Mouse (Mus musculus) neural tube, embryonic 12.5 days (tissue): ENCODE data around the gene Astl. TPM values are rescaled to one million over a fixed set of nuclear protein-coding genes. Genes with fewer than 3 reads are reported as not detected.

ENCODE experiments used
- ATAC-seq: fragments of 200-750 bp; cut with Nextera tagmentation; 2 replicates; pipeline ENCODE4 v1.8.0; 2017; ENCODE audit warnings: low read depth, mild to moderate bottlenecking, moderate TSS enrichment, moderate library complexity; ENCODE audit not compliant: low FRiP score
- H3K27ac ChIP-seq: fragments of 300-500 bp; sonication (generic); 2 replicates; pipeline ENCODE4 v1.5.1; 2016
- H3K27me3 ChIP-seq: fragments of 300-500 bp; sonication (generic); replicated peaks from 2 replicates; pipeline ENCODE4 v1.6.1; 2016; ENCODE audit warnings: mild to moderate bottlenecking
- H3K36me3 ChIP-seq: fragments of 300-500 bp; sonication (generic); 2 replicates; pipeline ENCODE4 v1.6.1; 2016; ENCODE audit warnings: mild to moderate bottlenecking
- H3K4me1 ChIP-seq: fragments of 300-500 bp; sonication (generic); 2 replicates; pipeline ENCODE4 v1.6.1; 2016
- H3K4me2 ChIP-seq: fragments of 300-500 bp; sonication (generic); replicated peaks from 2 replicates; pipeline ENCODE4 v1.6.1; 2016; ENCODE audit warnings: mild to moderate bottlenecking
- H3K4me3 ChIP-seq: fragments of 300-500 bp; sonication (generic); 2 replicates; pipeline ENCODE4 v1.5.1; 2016
- H3K9ac ChIP-seq: fragments of 300-500 bp; sonication (generic); 2 replicates; pipeline ENCODE4 v1.6.1; 2016; ENCODE audit warnings: mild to moderate bottlenecking
- H3K9me3 ChIP-seq: fragments of 300-500 bp; sonication (generic); 2 replicates; pipeline ENCODE4 v1.6.1; 2016; ENCODE audit warnings: mild to moderate bottlenecking
- WGBS: fragments of 180-500 bp; shearing (Covaris S2); methylation state at CpG from one replicate; pipeline ENCODE4 v1.1.7; 2016; 5-methylcytosine and 5-hydroxymethylcytosine counted together
- polyA plus RNA-seq: library from polyadenylated mRNA; unstranded; fragments of >200 nt; fragmentation: Nextera tagmentation; extraction: Ambion mirVana; gene quantifications from 2 replicates; pipeline ENCODE4 v1.2.1, GENCODE M21; 2016

Gene Astl
- polyA plus RNA-seq, 1 experiment from 2014 or later = not detected

DNA sequence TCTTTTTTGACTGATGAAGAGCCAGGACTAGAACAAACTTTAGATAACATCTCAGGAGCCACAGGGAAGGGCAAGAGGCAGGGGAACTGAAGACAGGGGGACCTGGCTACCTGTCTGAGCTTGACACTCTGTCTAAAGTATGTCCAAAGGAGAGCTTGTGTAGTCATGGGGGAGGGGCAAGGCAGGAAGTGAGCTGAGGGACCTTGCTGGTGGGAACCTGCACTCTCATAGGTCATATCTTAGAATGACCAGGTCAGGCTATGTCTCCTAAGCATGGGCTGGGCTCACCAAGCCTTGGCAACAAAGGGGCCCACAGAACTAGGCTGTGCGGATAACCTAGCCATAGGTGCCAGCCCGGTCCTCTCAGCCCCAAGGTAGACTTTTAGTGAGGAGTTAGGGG lies 33.6 kb downstream of the Astl start:
- peaks cover 5% of the 10 kb centered on the region; the same call in 1 of the 2 replicates for H3K4me1 ChIP-seq
- no peak overlapping the region for H3K9ac ChIP-seq
- no peaks in the 10 kb centered on the region for H3K9me3 ChIP-seq
- no peak overlapping the region for H3K4me3 ChIP-seq
- no peak overlapping the region for H3K4me2 ChIP-seq
- H3K36me3 ChIP-seq = no peaks in the 10 kb centered on the region
- peaks cover 8% of the 10 kb centered on the region for H3K27me3 ChIP-seq
- WGBS = 86% methylated on average over 2 of the region's 2 CpGs
- H3K27ac ChIP-seq = no peak overlapping the region
- ATAC-seq = no peak

DNA sequence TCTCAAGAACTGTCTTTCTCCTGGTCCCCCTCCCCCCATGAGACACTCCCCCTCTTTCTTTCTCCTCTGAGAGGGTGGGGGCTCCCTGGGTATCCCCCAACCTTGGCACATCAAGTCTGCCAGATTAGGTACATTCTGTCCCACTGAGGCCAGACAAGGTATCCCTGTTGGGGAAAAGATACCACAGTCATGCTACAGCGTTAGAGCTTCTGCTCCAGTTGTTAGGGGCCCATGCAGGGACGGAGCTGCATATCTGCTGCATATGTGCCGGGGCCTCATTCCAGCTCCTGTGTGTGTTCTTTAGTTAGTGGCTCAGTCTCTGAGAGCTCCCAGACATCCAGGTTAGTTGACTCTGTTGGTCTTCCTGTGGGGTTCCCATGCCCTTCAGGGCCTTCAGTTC lies 35.7 kb downstream of the Astl start:
- no peak overlapping the region for H3K9ac ChIP-seq
- H3K27ac ChIP-seq = no peak overlapping the region
- ATAC-seq = no peak
- WGBS = 88% methylated on average over 3 of the region's 3 CpGs
- H3K36me3 ChIP-seq = no peaks in the 10 kb centered on the region
- H3K4me3 ChIP-seq = no peak overlapping the region
- H3K4me1 ChIP-seq = peaks cover 14% of the 10 kb centered on the region; the same call in 1 of the 2 replicates
- H3K27me3 ChIP-seq = no peaks in the 10 kb centered on the region; the same call in 1 of the 2 replicates
- no peak overlapping the region for H3K4me2 ChIP-seq
- no peaks in the 10 kb centered on the region for H3K9me3 ChIP-seq

- 77% methylated on average over 3 of the region's 3 CpGs for WGBS
Measured at GRCm38 (mm10) chr2:127375087-127375486, 36.6 kb downstream of the Astl start.

GRCm38 (mm10) chr2:127375759-127376341 lies 37.4 kb downstream of the Astl start:
- no peaks in the 10 kb centered on the region; the same call in 1 of the 2 replicates for H3K27me3 ChIP-seq
- H3K4me3 ChIP-seq = no peak overlapping the region
- H3K4me2 ChIP-seq = no peak overlapping the region
- H3K27ac ChIP-seq = no peak overlapping the region
- no peaks in the 10 kb centered on the region for H3K36me3 ChIP-seq
- H3K4me1 ChIP-seq = peaks cover 10% of the 10 kb centered on the region; the same call in 1 of the 2 replicates
- 60% methylated on average over 7 of the region's 7 CpGs for WGBS
- no peak overlapping the region for H3K9ac ChIP-seq
- H3K9me3 ChIP-seq = no peaks in the 10 kb centered on the region
- ATAC-seq = no peak

More at GRCm38 (mm10) chr2:127375087-127375486, 36.6 kb downstream of the Astl start:
- H3K4me1 ChIP-seq = peaks cover 10% of the 10 kb centered on the region; the same call in 1 of the 2 replicates
- no peaks in the 10 kb centered on the region for H3K9me3 ChIP-seq
- H3K4me2 ChIP-seq = no peak overlapping the region
- no peak overlapping the region for H3K27ac ChIP-seq
- H3K27me3 ChIP-seq = no peaks in the 10 kb centered on the region; the same call in 1 of the 2 replicates
- H3K9ac ChIP-seq = no peak overlapping the region
- no peak for ATAC-seq
- H3K4me3 ChIP-seq = no peak overlapping the region
- no peaks in the 10 kb centered on the region for H3K36me3 ChIP-seq

- no peaks in the 10 kb centered on the region for H3K9me3 ChIP-seq
- ATAC-seq = no peak
- H3K36me3 ChIP-seq = no peaks in the 10 kb centered on the region
- H3K27ac ChIP-seq = no peak overlapping the region
- H3K27me3 ChIP-seq = no peaks in the 10 kb centered on the region; the same call in 1 of the 2 replicates
- no peak overlapping the region for H3K4me2 ChIP-seq
- peaks cover 10% of the 10 kb centered on the region; the same call in 1 of the 2 replicates for H3K4me1 ChIP-seq
- WGBS = 79% methylated on average over 6 of the region's 6 CpGs
- no peak overlapping the region for H3K9ac ChIP-seq
- H3K4me3 ChIP-seq = no peak overlapping the region
Measured at GRCm38 (mm10) chr2:127376423-127377051, 38.1 kb downstream of the Astl start.

- no peaks in the 10 kb centered on the region; the same call in 1 of the 2 replicates for H3K27me3 ChIP-seq
- no peak overlapping the region for H3K4me2 ChIP-seq
- no peak overlapping the region for H3K27ac ChIP-seq
- H3K9ac ChIP-seq = no peak overlapping the region
- peak; percentile 21; the same call in 1 of the 2 replicates for ATAC-seq
- H3K36me3 ChIP-seq = no peaks in the 10 kb centered on the region
- H3K4me1 ChIP-seq = peaks cover 10% of the 10 kb centered on the region; the same call in 1 of the 2 replicates
- no peak overlapping the region for H3K4me3 ChIP-seq
- no peaks in the 10 kb centered on the region for H3K9me3 ChIP-seq
- WGBS = 68% methylated on average over 7 of the region's 7 CpGs
Measured at GRCm38 (mm10) chr2:127377942-127378610, 39.6 kb downstream of the Astl start.

DNA sequence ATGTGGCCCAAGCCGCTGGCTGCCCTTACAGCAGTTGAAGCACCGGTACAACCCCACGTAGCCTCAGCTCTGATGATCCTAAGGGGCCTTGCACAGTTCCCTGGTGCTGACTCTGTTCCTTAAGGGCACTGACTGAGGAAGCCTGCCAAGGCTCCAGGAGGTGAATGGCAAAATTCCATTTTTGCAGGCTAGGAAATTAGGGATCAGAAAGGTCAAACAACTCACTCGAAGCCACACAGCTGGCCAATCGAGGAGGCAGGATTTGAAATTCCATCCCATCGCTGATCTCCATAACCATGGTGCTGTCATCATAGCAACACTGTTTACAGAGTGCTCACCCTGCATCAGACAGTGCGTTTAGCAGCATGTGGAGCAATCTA lies 40.2 kb downstream of the Astl start:
- no peak overlapping the region for H3K4me3 ChIP-seq
- H3K27me3 ChIP-seq = no peaks in the 10 kb centered on the region; the same call in 1 of the 2 replicates
- 77% methylated on average over 7 of the region's 7 CpGs for WGBS
- H3K9ac ChIP-seq = no peak overlapping the region
- peaks cover 10% of the 10 kb centered on the region; the same call in 1 of the 2 replicates for H3K4me1 ChIP-seq
- no peak for ATAC-seq
- H3K36me3 ChIP-seq = no peaks in the 10 kb centered on the region
- no peak overlapping the region for H3K4me2 ChIP-seq
- no peaks in the 10 kb centered on the region for H3K9me3 ChIP-seq
- H3K27ac ChIP-seq = no peak overlapping the region

DNA sequence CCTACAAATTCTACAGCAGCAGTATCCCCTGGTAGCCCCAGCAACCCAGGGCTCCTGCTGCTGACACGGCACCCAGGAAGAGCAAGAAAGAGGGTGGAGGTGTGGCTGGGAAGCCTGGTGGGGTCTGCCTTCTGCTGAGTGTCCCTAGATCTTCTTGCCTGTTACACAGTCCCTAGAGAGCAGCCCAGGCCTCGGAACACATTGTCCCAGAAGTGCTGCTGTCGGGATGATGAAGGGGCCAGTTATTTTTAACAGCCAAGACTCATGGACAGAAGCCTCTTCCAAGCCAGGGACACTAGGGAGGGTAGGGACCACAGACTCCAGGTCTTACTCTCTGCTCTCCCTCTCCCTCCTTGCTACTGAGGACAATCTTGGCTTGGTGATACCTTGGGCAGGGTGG lies 40.8 kb downstream of the Astl start:
- 70% methylated on average over 3 of the region's 3 CpGs for WGBS
- Histone ChIP-seq H3K36me3 (no peaks in the 10 kb centered on the region), H3K4me2 (no peak overlapping the region), H3K9ac (no peak overlapping the region), H3K9me3 (no peaks in the 10 kb centered on the region), H3K4me1 (peaks cover 10% of the 10 kb centered on the region; the same call in 1 of the 2 replicates), H3K4me3 (no peak overlapping the region), H3K27me3 (no peaks in the 10 kb centered on the region; the same call in 1 of the 2 replicates), H3K27ac (no peak overlapping the region)
- ATAC-seq = no peak

DNA sequence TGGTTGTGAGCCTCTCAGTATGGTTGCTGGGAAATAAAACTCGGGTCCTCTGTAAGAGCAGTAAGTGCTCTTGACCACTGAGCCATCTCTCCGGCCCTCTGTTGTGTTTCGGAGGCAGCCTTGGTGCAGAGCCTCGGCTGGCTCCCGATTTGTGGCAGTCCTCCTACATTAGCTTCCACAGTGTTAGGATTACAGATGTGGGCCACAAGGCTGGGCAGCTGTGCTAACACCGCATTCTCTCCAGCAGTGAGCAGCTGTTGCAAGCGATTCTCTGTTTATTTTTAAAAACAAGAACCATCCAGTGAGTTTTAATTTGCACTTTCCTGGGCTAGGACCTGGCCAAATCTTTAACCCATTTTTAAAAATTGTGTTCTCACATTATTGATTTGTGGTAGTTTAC lies 45.4 kb downstream of the Astl start:
- no peaks in the 10 kb centered on the region for H3K4me1 ChIP-seq
- no peak overlapping the region for H3K9ac ChIP-seq
- H3K4me2 ChIP-seq = no peak overlapping the region
- no peak overlapping the region for H3K4me3 ChIP-seq
- no peak overlapping the region for H3K27ac ChIP-seq
- no peaks in the 10 kb centered on the region for H3K9me3 ChIP-seq
- 70% methylated on average over 7 of the region's 7 CpGs for WGBS
- no peaks in the 10 kb centered on the region for H3K27me3 ChIP-seq
- H3K36me3 ChIP-seq = no peaks in the 10 kb centered on the region
- no peak for ATAC-seq

GRCm38 (mm10) chr2:127387521-127387920 lies 49.1 kb downstream of the Astl start:
- Histone ChIP-seq H3K27ac (no peak overlapping the region), H3K36me3 (no peaks in the 10 kb centered on the region), H3K27me3 (no peaks in the 10 kb centered on the region), H3K9me3 (no peaks in the 10 kb centered on the region), H3K4me1 (no peaks in the 10 kb centered on the region), H3K9ac (no peak overlapping the region), H3K4me2 (no peak overlapping the region), H3K4me3 (no peak overlapping the region)
- ATAC-seq = no peak
- 88% methylated on average over 2 of the region's 2 CpGs for WGBS

GRCm38 (mm10) chr2:127390352-127390751 lies 51.9 kb downstream of the Astl start:
- Histone ChIP-seq H3K4me2 (no peak overlapping the region), H3K27me3 (no peaks in the 10 kb centered on the region), H3K4me1 (no peaks in the 10 kb centered on the region), H3K4me3 (no peak overlapping the region), H3K27ac (no peak overlapping the region), H3K9me3 (no peaks in the 10 kb centered on the region), H3K9ac (no peak overlapping the region), H3K36me3 (no peaks in the 10 kb centered on the region)
- ATAC-seq = no peak
- 80% methylated on average over 3 of the region's 3 CpGs for WGBS

DNA sequence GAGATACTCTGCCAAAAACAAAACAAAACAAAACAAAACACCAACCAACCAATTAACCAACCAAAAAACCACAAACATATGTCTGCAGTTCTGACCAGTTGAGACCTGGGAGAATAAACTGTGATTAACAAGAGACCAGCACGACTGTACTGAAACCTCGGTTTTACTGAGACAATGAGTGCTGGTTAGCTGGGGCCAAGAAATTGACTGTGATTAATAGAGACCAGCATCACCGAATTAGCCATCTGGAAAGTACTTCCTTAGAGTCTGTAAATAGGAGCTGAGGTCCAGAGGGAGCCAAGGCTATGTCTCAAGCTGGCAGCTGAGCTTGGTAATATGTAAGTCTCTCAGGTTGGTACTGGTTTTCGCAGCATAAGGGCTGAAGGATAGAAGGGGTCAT lies 52.4 kb downstream of the Astl start:
- ATAC-seq = no peak
- WGBS = 68% methylated on average over 4 of the region's 4 CpGs
- Histone ChIP-seq H3K36me3 (no peaks in the 10 kb centered on the region), H3K4me1 (no peaks in the 10 kb centered on the region), H3K27ac (no peak overlapping the region), H3K9ac (no peak overlapping the region), H3K4me2 (no peak overlapping the region), H3K9me3 (no peaks in the 10 kb centered on the region), H3K27me3 (no peaks in the 10 kb centered on the region), H3K4me3 (no peak overlapping the region)
